In the genomic region with DNA sequence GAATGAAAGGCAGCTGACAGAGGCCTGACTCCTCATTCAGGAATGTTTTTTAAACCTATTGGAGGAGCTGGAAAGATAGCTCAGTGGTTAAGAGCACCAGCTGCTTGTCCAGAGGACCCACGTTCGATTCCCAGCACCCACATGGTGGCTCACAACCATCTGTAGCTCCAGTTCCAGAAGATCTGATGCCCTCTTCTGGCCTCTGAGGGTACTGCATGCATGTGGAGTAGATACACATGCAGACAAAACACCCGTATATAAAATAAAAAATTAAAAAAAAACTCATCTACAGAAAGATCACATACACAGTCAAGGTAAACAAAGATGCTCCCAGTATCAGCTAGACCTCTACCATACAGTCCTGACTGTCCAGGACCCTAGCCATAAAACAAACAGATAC, we compare ENCODE assay signal across 18 mouse cellular contexts.
DNase-seq lines count a peak whose midpoint lies in the region; ATAC-seq and TF ChIP-seq lines count a peak whose summit lies in the region.
"Had no signal": no experiment of that assay in that cellular context is flagged by ENCODE, and none has a peak within 500 bp of the region (broad histone marks: within the 10 kb centered on the region; RNA-seq: fewer than 3 reads in every experiment).

No protein-coding gene starts in this region.

- peaks cover 47% of the 10 kb centered on the region for H3K36me3 ChIP-seq in midbrain, postnatal 0 days (ENCODE audit: insufficient read depth, low read length)
- peaks cover 86% of the 10 kb centered on the region for H3K36me3 ChIP-seq in midbrain, embryonic 14.5 days (ENCODE audit: control insufficient read depth, insufficient read depth, low read length)

- ATAC-seq in midbrain, postnatal 0 days (ENCODE audit: low FRiP score): no peak
- no peak for ATAC-seq in midbrain, embryonic 14.5 days (ENCODE audit: low FRiP score, low TSS enrichment)

- no peaks in the 10 kb centered on the region for H3K9me3 ChIP-seq in midbrain, postnatal 0 days (ENCODE audit: low read length)
- 0 out of 2 replicates have a peak, but pooled peaks cover 6% of the 10 kb centered on the region for H3K9me3 ChIP-seq in midbrain, embryonic 14.5 days (ENCODE audit: control insufficient read depth, low read length)
- H3K9me3 ChIP-seq: forebrain, embryonic 15.5 days; midbrain, embryonic 15.5 days had no signal

- peaks cover 7% of the 10 kb centered on the region for H3K4me1 ChIP-seq in cerebellum, adult 2 months (ENCODE audit: control insufficient read depth, insufficient read depth, low read length)
- no peaks in the 10 kb centered on the region for H3K4me1 ChIP-seq in midbrain, postnatal 0 days (ENCODE audit: insufficient read depth, low read length)
- H3K4me1 ChIP-seq in midbrain, embryonic 14.5 days (ENCODE audit: control insufficient read depth, insufficient read depth, low read length): no peaks in the 10 kb centered on the region
- H3K4me1 ChIP-seq: forebrain, embryonic 15.5 days; heart, embryonic 12.5 days; kidney, embryonic 15.5 days; midbrain, embryonic 15.5 days had no signal

- H3K27ac ChIP-seq in cerebellum, adult 2 months (ENCODE audit: insufficient read depth, low read length): no peak overlapping the region
- H3K27ac ChIP-seq in layer of hippocampus, adult 2 months: no peak overlapping the region
- no peak overlapping the region for H3K27ac ChIP-seq in midbrain, postnatal 0 days (ENCODE audit: low read depth, low read length)
- H3K27ac ChIP-seq in midbrain, embryonic 14.5 days (replicated peaks; ENCODE audit: low read depth, low read length): no peak overlapping the region
- H3K27ac ChIP-seq: forebrain, embryonic 15.5 days; hindbrain, embryonic 14.5 days; kidney, embryonic 15.5 days; liver, embryonic 13.5 days; midbrain, embryonic 15.5 days had no signal

- H3K4me2 ChIP-seq in midbrain, postnatal 0 days (ENCODE audit: low read depth, low read length, poor library complexity, severe bottlenecking): no peak overlapping the region
- no peak overlapping the region for H3K4me2 ChIP-seq in midbrain, embryonic 14.5 days (ENCODE audit: low read length)
- H3K4me2 ChIP-seq: forebrain, embryonic 15.5 days; heart, embryonic 12.5 days; hindbrain, embryonic 14.5 days; kidney, embryonic 15.5 days; liver, embryonic 13.5 days; midbrain, embryonic 15.5 days had no signal

- no peak overlapping the region for H3K9ac ChIP-seq in midbrain, postnatal 0 days (replicated peaks; ENCODE audit: low read length, poor library complexity, severe bottlenecking)
- no peak overlapping the region for H3K9ac ChIP-seq in midbrain, embryonic 14.5 days (replicated peaks; ENCODE audit: low read length)
- H3K9ac ChIP-seq: forebrain, embryonic 15.5 days; heart, embryonic 12.5 days; hindbrain, embryonic 14.5 days; kidney, embryonic 15.5 days; liver, embryonic 13.5 days; midbrain, embryonic 15.5 days had no signal

- TF ChIP-seq CTCF in cerebellum, adult 2 months (IDR thresholded peaks at IDR 0.05; ENCODE audit: borderline replicate concordance, insufficient read depth, low read depth, low read length): 0 out of 2 replicates have a peak, but pooled peaks have one; percentile 9
- peak; percentile 62 for TF ChIP-seq CTCF in layer of hippocampus, adult 2 months (conservative IDR thresholded peaks at IDR 0.05)
- peak; percentile 44 for TF ChIP-seq CTCF in midbrain, postnatal 0 days (IDR thresholded peaks at IDR 0.05)

- H3K27me3 ChIP-seq in cerebellum, adult 2 months (ENCODE audit: control insufficient read depth, insufficient read depth, low read length): no peaks in the 10 kb centered on the region
- no peaks in the 10 kb centered on the region for H3K27me3 ChIP-seq in midbrain, postnatal 0 days (ENCODE audit: insufficient read depth, low read length)
- no peaks in the 10 kb centered on the region for H3K27me3 ChIP-seq in midbrain, embryonic 14.5 days (ENCODE audit: control insufficient read depth, insufficient read depth, low read length)
- H3K27me3 ChIP-seq: forebrain, embryonic 15.5 days; heart, embryonic 12.5 days; kidney, embryonic 15.5 days; liver, embryonic 13.5 days; midbrain, embryonic 15.5 days had no signal

- DNase-seq in cerebellum, adult 2 months: no peak
- no peak for DNase-seq in cerebellum, adult 11-12 months
- no peak for DNase-seq in layer of hippocampus, adult 2 months (ENCODE audit: low spot score in 2 of 2)
- DNase-seq in layer of hippocampus, postnatal 10 days (ENCODE audit: low spot score in 2 of 2): no peak
- no peak for DNase-seq in midbrain, postnatal 0 days (ENCODE audit: low spot score)
- DNase-seq in midbrain, embryonic 14.5 days: no peak
- peak; percentile 58 for DNase-seq in ZHBTc4 (ENCODE audit: low read depth, low spot score)
- no peak for DNase-seq in frontal cortex, postnatal 14 days (ENCODE audit: low spot score in 2 of 2)
- DNase-seq: adrenal gland, adult 8-10 months; liver, embryonic 13.5 days; lung, postnatal 14 days; right cerebral cortex, postnatal 25 days; thymus, postnatal 25 days had no signal

- no peak for TF ChIP-seq POLR2A in cerebellum, adult 2 months (IDR thresholded peaks at IDR 0.05; ENCODE audit: borderline replicate concordance, insufficient read depth, low read length)

- WGBS in cerebellum, adult 2 months: 97% methylated on average over 3 of the region's 3 CpGs
- 95% methylated on average over 3 of the region's 3 CpGs for WGBS in midbrain, postnatal 0 days
- 95% methylated on average over 3 of the region's 3 CpGs for WGBS in midbrain, embryonic 14.5 days

- H3K4me3 ChIP-seq in cerebellum, adult 2 months (replicated peaks; ENCODE audit: insufficient read depth, low read depth, low read length): no peak overlapping the region
- no peak overlapping the region for H3K4me3 ChIP-seq in layer of hippocampus, adult 2 months
- H3K4me3 ChIP-seq in midbrain, postnatal 0 days (ENCODE audit: low read depth, low read length): no peak overlapping the region
- H3K4me3 ChIP-seq in midbrain, embryonic 14.5 days (replicated peaks; ENCODE audit: low read depth, low read length): no peak overlapping the region
- H3K4me3 ChIP-seq: forebrain, embryonic 15.5 days; heart, embryonic 12.5 days; kidney, embryonic 15.5 days; liver, embryonic 13.5 days; midbrain, embryonic 15.5 days had no signal

Comparison
In these comparisons a context has a peak if more than half of its experiments do, and no peak if none do; other contexts are left out.
1. CTCF ChIP-seq: peak in every context shown above with its lines; median percentile 62 in layer of hippocampus, adult 2 months; 44 in midbrain, postnatal 0 days; 9 in cerebellum, adult 2 months.